Mouse (Mus musculus) myocyte (in vitro differentiated cells): ENCODE data around the gene Brk1.

Experiments
- CEBPB ChIP-seq: IDR thresholded peaks from 2 replicates; pipeline ENCODE4 v1.6.1; 2011; ENCODE audit warnings: mild to moderate bottlenecking, moderate library complexity; ENCODE audit not compliant: poor library complexity, insufficient read depth, severe bottlenecking
- E2F4 ChIP-seq: IDR thresholded peaks from one replicate; pipeline ENCODE4 v1.6.1; 2011; ENCODE audit warnings: mild to moderate bottlenecking, control low read depth, moderate library complexity; ENCODE audit not compliant: insufficient read depth
- MAX ChIP-seq: IDR thresholded peaks from one replicate; pipeline ENCODE4 v1.6.1; 2011; ENCODE audit warnings: low read depth, mild to moderate bottlenecking, control low read depth
- MYOG ChIP-seq, 3 experiments: IDR thresholded peaks; one replicate each; pipeline ENCODE4 v1.6.1; 2011; ENCODE audit warnings: control low read depth in 2 of 3, low read depth in 2 of 3, mild to moderate bottlenecking in 2 of 3; ENCODE audit not compliant: insufficient read length in 2 of 3, control insufficient read depth in 1 of 3, insufficient read depth in 1 of 3
- POLR2A ChIP-seq: IDR thresholded peaks from one replicate; pipeline ENCODE4 v1.6.1; 2011; ENCODE audit warnings: low read depth, mild to moderate bottlenecking, control low read depth, moderate library complexity; ENCODE audit not compliant: insufficient read length
- POLR2AphosphoS2 ChIP-seq: IDR thresholded peaks from one replicate; pipeline ENCODE4 v1.6.1; 2011; ENCODE audit warnings: low read depth, control low read depth; ENCODE audit not compliant: insufficient read length
- REST ChIP-seq: IDR thresholded peaks from one replicate; pipeline ENCODE4 v1.6.1; 2011; ENCODE audit warnings: mild to moderate bottlenecking, control low read depth, moderate library complexity; ENCODE audit not compliant: insufficient read depth, insufficient read length
- SRF ChIP-seq: IDR thresholded peaks from one replicate; pipeline ENCODE4 v1.6.1; 2011; ENCODE audit warnings: low read depth; ENCODE audit not compliant: control insufficient read depth, insufficient read length
- TCF12 ChIP-seq: IDR thresholded peaks from one replicate; pipeline ENCODE4 v1.6.1; 2011; ENCODE audit warnings: mild to moderate bottlenecking, control low read depth; ENCODE audit not compliant: poor library complexity, insufficient read depth, severe bottlenecking
- TCF3 ChIP-seq: IDR thresholded peaks from one replicate; pipeline ENCODE4 v1.6.1; 2011; ENCODE audit warnings: low read depth, control low read depth; ENCODE audit not compliant: insufficient read length
- USF1 ChIP-seq: IDR thresholded peaks from one replicate; pipeline ENCODE4 v1.6.1; 2011; ENCODE audit warnings: low read depth, mild to moderate bottlenecking, control low read depth, moderate library complexity

DNA sequence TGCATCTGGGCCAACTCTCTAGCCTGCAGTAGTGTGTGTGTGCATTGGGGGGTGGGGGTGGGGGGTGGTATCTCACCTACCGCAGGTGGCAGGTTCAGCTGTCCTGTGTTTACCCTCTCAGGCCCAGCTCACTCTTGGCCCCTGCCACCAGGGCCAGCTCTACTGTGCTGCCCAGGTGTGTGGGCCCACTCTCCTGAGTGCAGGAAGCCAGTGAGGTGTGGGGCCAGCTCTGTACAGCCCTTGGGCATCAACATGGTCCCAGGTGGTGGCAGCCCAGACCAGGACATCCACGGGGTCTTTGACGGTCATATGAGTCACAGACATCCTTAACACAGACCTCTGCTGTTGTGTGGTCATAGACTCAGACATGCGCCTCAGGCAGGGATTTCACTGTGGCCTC, 28.3 kb downstream of the Brk1 start:
- no peak for TF ChIP-seq USF1
- TF ChIP-seq TCF12, result no peak
- no peak for TF ChIP-seq POLR2A
- no peak for TF ChIP-seq MAX
- no peak for TF ChIP-seq POLR2AphosphoS2
- no peak for TF ChIP-seq E2F4
- no peak for TF ChIP-seq MYOG (IDR thresholded peaks at IDR 0.05; ENCODE audit: control insufficient read depth in 1 of 3, insufficient read depth in 1 of 3, insufficient read length in 2 of 3, low read depth in 2 of 3)
- no peak for TF ChIP-seq REST
- TF ChIP-seq CEBPB, result no peak
- no peak for TF ChIP-seq SRF
- TF ChIP-seq TCF3, result no peak
